Mouse (Mus musculus) limb, embryonic 12.5 days (tissue): ENCODE results near the gene Mnt. TPM values are rescaled to one million over a fixed set of nuclear protein-coding genes. Genes with fewer than 3 reads are reported as not detected.

Experiments used
- ATAC-seq: fragments of 200-750 bp; cut with Nextera tagmentation; 2 replicates; pipeline ENCODE4 v1.8.0; 2017; ENCODE audit warnings: low read depth, moderate TSS enrichment; ENCODE audit not compliant: insufficient number of reproducible peaks, insufficient read depth, low FRiP score, low TSS enrichment
- H3K27ac ChIP-seq: fragments of 300-500 bp; sonication (generic); 2 replicates; pipeline ENCODE4 v1.5.1; 2016; ENCODE audit warnings: mild to moderate bottlenecking, moderate library complexity
- H3K27me3 ChIP-seq: fragments of 300-500 bp; sonication (generic); 2 replicates; pipeline ENCODE4 v1.6.1; 2016; ENCODE audit warnings: mild to moderate bottlenecking, moderate library complexity
- H3K36me3 ChIP-seq: fragments of 300-500 bp; sonication (generic); 2 replicates; pipeline ENCODE4 v1.6.1; 2016; ENCODE audit warnings: mild to moderate bottlenecking, moderate library complexity
- H3K4me1 ChIP-seq: fragments of 300-500 bp; sonication (generic); replicated peaks from 2 replicates; pipeline ENCODE4 v1.6.1; 2016
- H3K4me2 ChIP-seq: fragments of 300-500 bp; sonication (generic); 2 replicates; pipeline ENCODE4 v1.6.1; 2016; ENCODE audit warnings: mild to moderate bottlenecking, moderate library complexity
- H3K4me3 ChIP-seq: fragments of 300-500 bp; sonication (generic); replicated peaks from 2 replicates; pipeline ENCODE4 v1.5.1; 2016; ENCODE audit warnings: mild to moderate bottlenecking
- H3K9ac ChIP-seq: fragments of 300-500 bp; sonication (generic); replicated peaks from 2 replicates; pipeline ENCODE4 v1.6.1; 2016; ENCODE audit warnings: mild to moderate bottlenecking, moderate library complexity
- H3K9me3 ChIP-seq: fragments of 300-500 bp; sonication (generic); 2 replicates; pipeline ENCODE4 v1.6.1; 2016; ENCODE audit warnings: mild to moderate bottlenecking, moderate library complexity
- WGBS: fragments of 180-500 bp; shearing (Covaris S2); methylation state at CpG from one replicate; pipeline ENCODE4 v1.1.7; 2016; 5-methylcytosine and 5-hydroxymethylcytosine counted together
- polyA plus RNA-seq: library from polyadenylated mRNA; unstranded; fragments of >200 nt; fragmentation: Nextera tagmentation; extraction: Ambion mirVana; gene quantifications from 2 replicates; pipeline ENCODE4 v1.2.1, GENCODE M21; 2016

Gene Mnt
- polyA plus RNA-seq, 1 experiment from 2014 or later, result 4.4 TPM

DNA sequence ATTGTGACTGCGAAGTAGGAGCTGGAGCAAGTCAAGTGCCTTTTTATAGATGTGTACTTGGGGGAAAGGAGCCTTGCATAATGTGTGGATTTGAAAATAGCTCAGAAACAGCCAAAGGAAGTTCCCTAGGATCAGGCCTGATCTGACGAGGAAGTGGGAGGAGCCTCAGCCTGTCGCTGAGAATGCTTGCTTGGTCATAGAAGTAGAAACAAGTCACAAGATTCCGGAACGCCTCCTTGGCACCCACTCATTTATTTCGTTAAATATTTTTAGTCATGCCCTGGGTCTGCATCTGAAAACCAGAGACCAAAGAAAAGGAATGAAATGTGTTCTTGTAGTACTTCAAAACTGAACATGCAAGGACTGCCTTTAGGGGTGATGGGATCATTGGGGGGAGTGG, 8.3 kb downstream of the Mnt start:
- Histone ChIP-seq H3K4me3 (peak overlapping the region; percentile 56), H3K9me3 (no peaks in the 10 kb centered on the region), H3K27me3 (no peaks in the 10 kb centered on the region), H3K36me3 (peaks cover 44% of the 10 kb centered on the region), H3K4me2 (peak overlapping the region; percentile 72), H3K27ac (peak overlapping the region; percentile 93), H3K9ac (no peak overlapping the region), H3K4me1 (peaks cover 48% of the 10 kb centered on the region)
- 49% methylated on average over 6 of the region's 6 CpGs for WGBS
- ATAC-seq, result no peak

GRCm38 (mm10) chr11:74839860-74840715, 9.4 kb downstream of the Mnt start:
- H3K27me3 ChIP-seq, result no peaks in the 10 kb centered on the region
- no peak overlapping the region for H3K4me3 ChIP-seq
- H3K9ac ChIP-seq, result no peak overlapping the region
- peaks cover 55% of the 10 kb centered on the region for H3K36me3 ChIP-seq
- H3K27ac ChIP-seq, result no peak overlapping the region
- 93% methylated on average over 19 of the region's 19 CpGs for WGBS
- no peaks in the 10 kb centered on the region for H3K9me3 ChIP-seq
- ATAC-seq, result no peak
- no peak overlapping the region for H3K4me2 ChIP-seq
- peaks cover 37% of the 10 kb centered on the region for H3K4me1 ChIP-seq

DNA sequence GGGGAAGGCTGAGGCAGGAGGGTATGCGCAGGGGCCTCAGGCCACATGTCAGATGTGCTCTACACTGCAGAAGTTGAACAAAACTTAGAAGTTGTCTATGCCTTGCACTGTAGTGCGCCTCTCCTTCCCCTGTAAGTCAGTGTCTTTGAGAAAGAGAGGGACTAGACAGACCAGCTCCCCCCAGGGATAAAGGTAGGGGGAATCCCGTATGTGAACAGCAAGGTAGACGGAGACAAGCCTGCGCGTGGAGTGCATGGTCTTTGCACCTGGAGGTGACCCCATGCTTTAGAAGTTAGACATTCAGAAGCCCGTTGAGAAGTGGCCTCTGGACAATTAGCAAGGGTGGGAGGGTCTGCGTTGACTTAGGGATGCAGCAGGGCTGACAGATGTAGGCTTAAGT, 10.0 kb downstream of the Mnt start:
- H3K9me3 ChIP-seq, result 0 out of 2 replicates have a peak, but pooled peaks cover 3% of the 10 kb centered on the region
- H3K9ac ChIP-seq, result no peak overlapping the region
- ATAC-seq, result no peak
- no peak overlapping the region for H3K27ac ChIP-seq
- H3K27me3 ChIP-seq, result no peaks in the 10 kb centered on the region
- H3K4me1 ChIP-seq, result peaks cover 37% of the 10 kb centered on the region
- peaks cover 60% of the 10 kb centered on the region for H3K36me3 ChIP-seq
- H3K4me3 ChIP-seq, result no peak overlapping the region
- no peak overlapping the region for H3K4me2 ChIP-seq
- WGBS, result 89% methylated on average over 8 of the region's 8 CpGs

DNA sequence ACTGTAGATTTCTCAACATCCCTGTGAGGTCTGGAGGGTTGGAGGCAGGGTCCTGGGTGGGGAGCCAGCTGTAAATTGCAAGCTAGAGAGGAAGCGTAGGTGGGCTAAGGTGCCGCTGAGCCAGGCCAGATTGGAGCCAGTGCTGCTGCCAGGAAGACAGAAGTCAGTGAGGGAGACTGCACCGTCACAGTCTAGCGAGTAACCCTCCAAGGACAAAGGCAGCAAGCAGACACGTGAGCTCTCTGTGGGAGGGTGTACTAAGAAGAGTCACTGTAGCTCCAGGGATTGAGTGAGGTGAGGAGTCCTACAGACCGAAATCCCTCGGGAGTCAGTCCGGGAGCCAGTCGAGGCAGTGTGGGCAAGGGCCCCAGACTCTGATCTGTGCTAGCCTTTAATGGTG, 10.6 kb downstream of the Mnt start:
- H3K9ac ChIP-seq, result no peak overlapping the region
- H3K9me3 ChIP-seq, result 0 out of 2 replicates have a peak, but pooled peaks cover 3% of the 10 kb centered on the region
- ATAC-seq, result no peak
- peaks cover 60% of the 10 kb centered on the region for H3K36me3 ChIP-seq
- H3K27me3 ChIP-seq, result no peaks in the 10 kb centered on the region
- no peak overlapping the region for H3K27ac ChIP-seq
- H3K4me1 ChIP-seq, result peaks cover 34% of the 10 kb centered on the region
- 88% methylated on average over 9 of the region's 9 CpGs for WGBS
- H3K4me2 ChIP-seq, result no peak overlapping the region
- H3K4me3 ChIP-seq, result no peak overlapping the region

GRCm38 (mm10) chr11:74842045-74842444, 11.3 kb downstream of the Mnt start:
- Histone ChIP-seq H3K4me1 (peaks cover 27% of the 10 kb centered on the region), H3K36me3 (peaks cover 58% of the 10 kb centered on the region), H3K27me3 (no peaks in the 10 kb centered on the region), H3K4me2 (no peak overlapping the region), H3K27ac (no peak overlapping the region), H3K4me3 (no peak overlapping the region), H3K9me3 (0 out of 2 replicates have a peak, but pooled peaks cover 3% of the 10 kb centered on the region), H3K9ac (no peak overlapping the region)
- WGBS, result 86% methylated on average over 13 of the region's 13 CpGs
- ATAC-seq, result no peak

- WGBS, result 87% methylated on average over 22 of the region's 22 CpGs
- Histone ChIP-seq H3K4me2 (no peak overlapping the region), H3K27ac (0 out of 2 replicates have a peak overlapping the region, but pooled peaks have one; percentile 25), H3K36me3 (peaks cover 58% of the 10 kb centered on the region), H3K27me3 (no peaks in the 10 kb centered on the region), H3K9ac (no peak overlapping the region), H3K9me3 (0 out of 2 replicates have a peak, but pooled peaks cover 3% of the 10 kb centered on the region), H3K4me1 (peaks cover 22% of the 10 kb centered on the region), H3K4me3 (no peak overlapping the region)
- ATAC-seq, result no peak
These were observed 12.1 kb downstream of the Mnt start for GRCm38 (mm10) chr11:74842656-74843434.

DNA sequence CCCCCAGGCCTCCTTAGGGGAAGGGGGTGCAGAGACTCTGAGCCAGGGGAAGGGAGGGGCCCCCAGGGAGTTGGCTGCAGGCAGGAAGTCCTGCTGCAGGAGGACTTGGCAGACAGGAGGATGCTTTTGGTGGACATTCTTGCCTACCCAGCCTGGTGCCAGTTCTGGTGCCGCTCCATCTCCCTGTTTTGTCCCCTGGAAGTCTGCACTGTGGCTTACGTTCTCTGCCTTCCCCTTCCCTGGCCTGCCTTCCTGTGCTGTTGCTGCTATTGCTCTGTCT, 12.7 kb downstream of the Mnt start:
- Histone ChIP-seq H3K4me1 (peaks cover 26% of the 10 kb centered on the region), H3K27ac (0 out of 2 replicates have a peak overlapping the region, but pooled peaks have one; percentile 25), H3K9ac (no peak overlapping the region), H3K27me3 (no peaks in the 10 kb centered on the region), H3K4me2 (no peak overlapping the region), H3K9me3 (0 out of 2 replicates have a peak, but pooled peaks cover 3% of the 10 kb centered on the region), H3K4me3 (no peak overlapping the region), H3K36me3 (peaks cover 58% of the 10 kb centered on the region)
- ATAC-seq, result no peak
- 86% methylated on average over 2 of the region's 2 CpGs for WGBS

DNA sequence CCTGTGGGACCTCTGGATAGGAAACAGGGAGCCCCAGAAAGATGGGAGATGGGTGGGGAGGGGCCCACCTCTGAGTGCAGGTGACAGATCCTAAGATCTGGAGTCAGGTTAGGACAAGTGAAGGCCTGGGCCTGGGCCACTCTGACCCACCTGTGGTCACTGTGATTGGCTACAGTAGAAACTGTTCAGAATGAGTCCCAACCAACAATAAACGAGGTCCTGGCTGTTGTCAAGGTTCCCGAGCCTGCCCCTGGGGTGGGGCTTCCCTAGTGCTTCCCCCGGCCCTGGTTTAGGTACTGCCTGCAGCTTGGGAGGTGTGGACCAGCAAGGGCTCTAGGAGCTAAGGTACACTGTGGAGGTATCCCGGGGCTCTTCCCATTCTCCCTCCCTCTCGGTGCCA, 13.0 kb downstream of the Mnt start:
- no peak overlapping the region for H3K4me3 ChIP-seq
- H3K27me3 ChIP-seq, result no peaks in the 10 kb centered on the region
- 0 out of 2 replicates have a peak, but pooled peaks cover 3% of the 10 kb centered on the region for H3K9me3 ChIP-seq
- H3K36me3 ChIP-seq, result peaks cover 58% of the 10 kb centered on the region
- 0 out of 2 replicates have a peak overlapping the region, but pooled peaks have one; percentile 25 for H3K27ac ChIP-seq
- H3K4me2 ChIP-seq, result no peak overlapping the region
- ATAC-seq, result no peak
- 58% methylated on average over 5 of the region's 5 CpGs for WGBS
- peaks cover 30% of the 10 kb centered on the region for H3K4me1 ChIP-seq
- H3K9ac ChIP-seq, result no peak overlapping the region

- Histone ChIP-seq H3K27ac (no peak overlapping the region), H3K27me3 (no peaks in the 10 kb centered on the region), H3K9ac (no peak overlapping the region), H3K36me3 (peaks cover 49% of the 10 kb centered on the region), H3K4me3 (no peak overlapping the region), H3K9me3 (0 out of 2 replicates have a peak, but pooled peaks cover 3% of the 10 kb centered on the region), H3K4me2 (no peak overlapping the region), H3K4me1 (peaks cover 22% of the 10 kb centered on the region)
- no peak for ATAC-seq
- 71% methylated on average over 3 of the region's 3 CpGs for WGBS
These were observed 15.1 kb downstream of the Mnt start for GRCm38 (mm10) chr11:74845784-74846183.

DNA sequence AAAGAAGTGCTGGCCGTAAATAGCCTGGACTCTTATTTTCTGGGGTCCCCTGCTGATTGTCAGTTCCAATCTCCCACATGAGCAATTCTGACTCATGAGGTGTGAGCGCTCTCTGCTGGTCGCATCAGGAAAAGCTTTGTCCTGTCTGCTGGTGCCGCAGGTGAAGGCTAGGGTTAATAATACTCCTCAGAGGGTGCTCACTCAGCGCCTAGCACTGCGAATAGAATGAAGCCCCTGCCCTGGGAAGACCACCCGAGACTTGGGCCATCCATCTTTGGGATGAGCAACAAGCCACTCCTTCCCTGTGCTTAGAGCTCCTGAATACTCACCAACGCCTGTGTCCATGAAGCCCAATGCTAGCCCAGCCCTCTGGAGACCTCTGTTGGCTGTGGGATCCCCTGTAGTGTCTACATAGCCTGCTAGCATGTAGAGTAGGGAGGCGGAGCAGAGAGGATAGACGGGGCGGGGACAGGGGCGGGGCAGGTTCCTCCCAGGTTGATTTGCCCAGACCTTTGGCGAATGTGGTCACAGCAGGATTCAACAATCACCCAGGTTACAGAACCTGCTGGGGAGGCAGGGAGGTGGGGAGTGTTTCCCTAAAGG, 17.3 kb downstream of the Mnt start:
- peaks cover 18% of the 10 kb centered on the region for H3K4me1 ChIP-seq
- no peak overlapping the region for H3K4me3 ChIP-seq
- H3K27ac ChIP-seq, result no peak overlapping the region
- 4% methylated on average over 13 of the region's 13 CpGs for WGBS
- ATAC-seq, result no peak
- no peak overlapping the region for H3K4me2 ChIP-seq
- peaks cover 26% of the 10 kb centered on the region for H3K36me3 ChIP-seq
- 0 out of 2 replicates have a peak overlapping the region, but pooled peaks have one; percentile 1 for H3K9ac ChIP-seq
- 0 out of 2 replicates have a peak, but pooled peaks cover 3% of the 10 kb centered on the region for H3K9me3 ChIP-seq
- no peaks in the 10 kb centered on the region for H3K27me3 ChIP-seq
